Mouse (Mus musculus) ES-E14 (cell line): ENCODE data around the gene Ttll7.

ENCODE experiments used
- CHD2 ChIP-seq: IDR thresholded peaks from 2 replicates; pipeline ENCODE4 v1.6.1; 2014; ENCODE audit warnings: mild to moderate bottlenecking, low read depth, low read length, inconsistent platforms
- HCFC1 ChIP-seq: IDR thresholded peaks from 2 replicates; pipeline ENCODE4 v1.6.1; 2012; ENCODE audit warnings: low read length, inconsistent platforms, borderline replicate concordance; ENCODE audit not compliant: insufficient read depth
- MAFK ChIP-seq: IDR thresholded peaks from 2 replicates; pipeline ENCODE4 v1.6.1; 2014; ENCODE audit warnings: mild to moderate bottlenecking, low read depth, low read length, inconsistent platforms; ENCODE audit not compliant: insufficient read depth
- ZC3H11A ChIP-seq: IDR thresholded peaks from 2 replicates; pipeline ENCODE4 v1.6.1; 2012; ENCODE audit warnings: low read depth, mild to moderate bottlenecking, inconsistent platforms, low read length, borderline replicate concordance
- ZNF384 ChIP-seq: IDR thresholded peaks from 2 replicates; pipeline ENCODE4 v1.6.1; 2012; ENCODE audit warnings: low read depth, low read length, inconsistent platforms

DNA sequence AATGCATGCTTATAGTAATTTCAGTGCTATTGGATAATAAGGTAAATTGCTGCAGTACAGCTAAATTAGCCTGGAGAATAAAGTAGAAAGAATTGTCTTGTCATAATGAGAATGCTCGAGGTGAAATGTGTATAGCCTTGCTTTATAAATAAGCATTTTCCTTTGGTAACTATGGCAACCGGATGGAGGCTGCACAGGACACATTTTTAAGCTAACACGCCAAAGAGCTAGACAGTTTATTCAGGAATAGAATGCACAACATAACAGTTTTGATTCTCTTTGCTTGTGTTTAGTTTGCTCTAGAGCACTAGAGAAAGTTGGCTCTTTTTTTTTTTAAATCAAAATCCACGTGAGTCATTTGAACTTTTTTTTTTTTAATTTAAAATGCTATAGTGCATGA is 49.6 kb downstream of the Ttll7 start:
- no peak for TF ChIP-seq CHD2
- no peak for TF ChIP-seq ZNF384
- TF ChIP-seq ZC3H11A: no peak
- TF ChIP-seq HCFC1: no peak
- TF ChIP-seq MAFK: no peak
